Mouse (Mus musculus): ENCODE data around the gene Lrrc4.

Lrrc4 gene

GRCm38 (mm10) chr6:28831011-28831853 lies at the start of gene Lrrc4:
Lrrc4 (minus strand) TSS chr6:28831747.
- DNase-seq (ENCODE audit: low spot score in 2 of 2), result no peak

DNA sequence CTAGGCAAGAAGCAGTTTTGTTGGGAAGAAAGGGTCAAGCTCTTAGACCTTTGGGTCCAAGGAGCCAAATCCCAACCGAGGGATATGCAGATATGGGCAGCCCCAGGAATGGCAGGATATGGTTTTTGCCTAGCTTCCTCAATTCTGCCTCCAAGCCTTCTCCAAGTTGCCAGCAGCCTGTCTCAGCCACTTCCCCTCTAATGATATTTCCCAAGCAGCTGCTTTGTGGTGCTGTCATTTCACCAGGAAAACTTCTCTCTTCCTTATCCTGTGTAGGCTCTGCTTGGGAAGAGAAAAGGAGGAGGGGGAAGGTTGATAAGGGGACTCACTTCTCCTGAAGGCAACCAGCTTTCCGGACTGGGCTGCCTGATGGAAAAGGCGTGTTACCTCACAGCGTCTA lies 49.4 kb upstream of the Lrrc4 start:
- DNase-seq (ENCODE audit: low spot score in 2 of 2), result no peak

DNA sequence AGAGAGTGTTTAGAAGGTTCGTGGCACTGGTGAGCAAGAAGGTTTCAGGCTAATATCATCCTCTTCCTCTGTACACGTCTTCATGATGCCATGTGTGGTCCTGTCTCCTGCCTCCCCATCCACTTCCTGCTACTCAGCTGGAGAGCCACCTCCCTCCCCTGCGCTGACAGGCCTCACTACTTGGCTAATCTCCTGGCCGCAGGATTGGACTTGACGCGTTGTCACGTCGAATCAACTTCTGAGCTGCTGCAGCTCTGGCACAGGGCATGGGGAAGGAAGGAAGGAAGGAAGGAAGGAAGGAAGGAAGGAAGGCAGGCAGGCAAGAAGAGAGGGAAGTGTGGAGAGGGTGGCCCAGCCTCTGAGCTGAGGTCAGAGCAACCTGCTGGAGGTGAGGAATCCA lies 47.8 kb upstream of the Lrrc4 start:
- no peak for DNase-seq (ENCODE audit: low spot score in 2 of 2)

DNA sequence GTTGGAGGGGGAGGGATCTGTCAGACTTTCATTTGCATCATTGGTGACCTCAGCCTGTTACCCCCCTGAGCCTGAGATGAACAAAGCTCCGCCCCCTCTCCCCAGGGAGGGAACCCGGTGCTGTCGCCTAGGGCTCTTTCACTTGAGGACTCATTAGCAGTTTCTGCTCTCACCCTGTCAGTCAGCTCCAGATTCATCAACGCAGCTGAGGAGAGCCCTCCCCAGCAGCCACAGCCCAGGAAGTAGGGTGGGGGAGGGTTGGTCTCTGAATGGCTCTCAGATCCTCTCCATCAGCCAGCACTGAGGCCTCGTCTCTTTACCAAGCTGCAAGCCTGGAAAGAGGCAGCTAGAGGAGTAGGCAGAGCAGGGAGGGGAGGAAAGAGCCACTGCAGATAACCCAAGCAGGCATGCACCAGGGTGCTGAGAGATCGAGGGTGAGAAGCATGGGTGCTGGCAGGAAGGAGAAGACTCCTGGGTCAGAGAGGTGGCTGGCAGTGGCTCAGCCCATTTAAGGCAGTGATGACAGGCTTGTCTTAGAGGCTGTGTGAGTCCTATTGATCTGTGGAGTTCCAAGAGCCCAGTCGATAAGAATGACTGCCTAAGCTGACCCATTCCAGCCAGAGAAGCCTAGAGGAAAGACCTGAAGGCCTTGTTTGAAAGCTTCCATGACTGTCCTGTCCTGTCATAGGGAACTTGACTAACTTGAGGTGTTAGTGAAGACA lies 46.6 kb upstream of the Lrrc4 start:
- DNase-seq (ENCODE audit: low spot score in 2 of 2), result no peak

DNA sequence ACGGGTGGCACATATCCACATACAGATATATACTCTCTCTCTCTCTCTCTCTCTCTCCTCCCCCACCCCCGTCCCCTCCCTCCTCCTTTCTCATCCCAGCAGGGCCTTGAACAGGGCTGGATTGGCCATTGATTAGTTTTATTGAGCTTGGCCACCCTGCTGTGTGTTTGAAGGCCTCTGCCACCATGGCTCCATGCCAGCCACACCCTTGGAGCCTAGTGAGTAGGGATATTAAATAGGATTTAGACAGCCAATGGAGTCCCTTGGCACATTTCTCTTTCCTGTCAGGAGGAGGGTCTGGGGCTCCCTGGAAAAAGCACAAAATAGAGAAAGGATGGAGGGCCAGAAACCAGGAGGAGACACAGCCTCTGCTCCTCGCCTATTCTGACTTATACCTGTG lies 44.9 kb upstream of the Lrrc4 start:
- no peak for DNase-seq (ENCODE audit: low spot score in 2 of 2)

DNA sequence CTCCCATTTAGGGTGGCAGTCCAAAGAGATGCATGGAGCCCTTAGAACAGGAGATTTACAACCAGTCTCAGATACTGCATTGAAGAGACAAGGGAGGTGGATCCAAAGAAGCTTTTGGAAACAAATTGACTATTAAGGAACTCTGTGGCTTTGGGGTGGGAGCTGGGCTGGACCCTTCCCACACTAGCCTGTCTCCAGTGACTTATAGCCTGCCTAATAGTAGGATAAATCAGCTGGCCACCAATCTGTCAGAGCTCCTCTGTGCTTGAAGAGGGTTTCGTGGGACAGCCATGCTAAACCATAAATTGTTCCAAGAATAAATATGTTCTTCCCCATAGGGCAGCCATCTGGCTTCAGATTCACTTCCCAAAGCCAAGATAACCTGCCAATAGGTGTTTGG lies 43.8 kb upstream of the Lrrc4 start:
- no peak for DNase-seq (ENCODE audit: low spot score in 2 of 2)

- DNase-seq (ENCODE audit: low spot score in 2 of 2), result no peak
Measured at GRCm38 (mm10) chr6:28874759-28875158, 43.2 kb upstream of the Lrrc4 start.

- no peak for DNase-seq (ENCODE audit: low spot score in 2 of 2)
Measured at GRCm38 (mm10) chr6:28874053-28874452, 42.5 kb upstream of the Lrrc4 start.

DNA sequence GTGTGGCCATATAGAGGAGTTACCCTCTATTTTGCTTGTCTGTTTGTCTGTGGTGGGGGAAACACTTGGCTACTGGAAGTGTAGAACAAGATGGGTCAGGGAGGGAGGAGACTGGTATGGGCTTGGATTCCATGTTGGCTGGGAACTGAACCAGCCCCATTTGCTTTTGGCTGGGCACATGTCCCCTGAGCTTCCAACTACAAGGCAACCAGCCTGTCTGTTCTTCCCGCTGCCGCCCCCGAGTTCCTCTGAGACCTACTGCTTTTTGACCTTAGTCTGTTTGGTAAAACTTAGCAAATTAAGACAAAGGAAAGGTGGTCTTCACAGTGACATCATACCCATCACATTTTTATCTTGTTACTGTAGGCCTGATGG lies 40.9 kb upstream of the Lrrc4 start:
- no peak for DNase-seq (ENCODE audit: low spot score in 2 of 2)

- DNase-seq (ENCODE audit: low spot score in 2 of 2), result no peak
Measured at GRCm38 (mm10) chr6:28871725-28872420, 40.3 kb upstream of the Lrrc4 start.

DNA sequence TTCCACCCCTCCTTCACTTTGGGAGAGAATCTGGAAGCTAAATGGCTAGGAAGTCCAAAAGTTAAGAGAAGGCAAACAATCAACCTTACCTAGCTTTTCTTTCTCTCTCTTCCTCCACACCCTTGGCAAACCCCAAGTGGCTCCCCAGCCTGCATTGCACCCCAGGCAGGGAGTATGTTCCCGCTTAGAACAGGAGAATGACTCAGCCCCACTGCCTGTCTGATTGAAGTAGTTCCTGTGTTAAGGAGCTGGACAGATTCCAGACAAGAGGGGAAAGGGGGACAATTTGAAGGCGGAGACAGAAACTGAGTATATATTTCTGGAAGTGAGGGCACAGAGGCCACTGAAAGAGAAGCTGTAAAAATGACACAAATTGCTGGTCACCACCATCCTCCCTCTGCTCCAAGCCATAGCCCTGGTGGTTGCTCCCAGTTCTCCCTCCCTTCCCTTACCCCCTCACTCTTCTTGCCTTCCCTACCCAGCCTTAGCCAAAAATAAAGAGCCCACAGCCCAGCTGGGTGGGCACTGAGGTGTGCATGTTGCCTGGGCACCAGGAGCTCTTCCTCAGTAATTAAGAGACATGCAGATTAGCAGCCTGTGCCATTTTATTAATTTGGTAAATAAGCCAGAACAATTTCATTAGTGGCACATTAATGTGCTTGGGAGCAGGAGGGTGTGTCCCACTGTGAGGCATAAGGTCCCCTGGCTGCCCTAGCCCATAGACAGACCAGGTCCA lies 36.1 kb upstream of the Lrrc4 start:
- no peak for DNase-seq (ENCODE audit: low spot score in 2 of 2)

GRCm38 (mm10) chr6:28866206-28866605 lies 34.7 kb upstream of the Lrrc4 start:
- no peak for DNase-seq (ENCODE audit: low spot score in 2 of 2)

DNA sequence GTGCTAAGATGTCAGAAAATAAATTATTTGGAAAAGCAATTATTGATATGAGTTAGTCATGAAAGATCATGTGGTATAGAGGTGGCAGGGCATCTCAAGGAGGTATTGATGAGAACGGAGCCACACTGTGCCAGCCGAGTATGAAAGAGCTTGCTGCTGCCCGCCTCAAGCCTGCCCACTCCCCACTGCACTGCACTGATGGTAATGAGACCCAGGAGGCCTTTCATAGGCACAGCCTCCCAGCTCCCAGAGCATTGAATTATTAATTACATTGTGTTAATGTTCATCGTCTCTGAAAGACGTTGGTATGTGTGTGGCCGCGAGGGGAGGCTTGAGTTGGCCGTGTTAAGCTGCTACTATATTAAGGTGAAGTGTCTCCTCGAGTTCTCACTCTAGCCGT lies 33.6 kb upstream of the Lrrc4 start:
- no peak for DNase-seq (ENCODE audit: low spot score in 2 of 2)

DNA sequence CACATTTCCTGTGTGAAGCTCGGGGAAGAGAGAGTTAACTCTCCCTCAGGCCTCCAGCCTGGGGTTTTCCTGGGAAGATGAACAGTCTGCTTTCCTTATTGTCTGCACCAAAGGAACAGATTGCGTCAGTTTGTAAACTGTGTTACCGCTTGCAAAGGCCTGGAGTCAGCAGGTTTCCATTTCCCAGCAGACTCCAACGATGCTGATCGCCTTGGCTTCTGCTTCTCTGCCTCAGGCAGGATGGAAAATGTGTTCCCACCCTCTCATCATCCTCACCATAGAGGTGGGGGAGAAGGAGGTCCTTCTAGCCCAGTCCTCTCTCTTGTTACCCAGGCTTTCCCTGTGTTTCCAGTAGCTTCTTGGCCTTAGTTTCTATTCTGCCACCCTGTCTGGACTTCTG lies 33.1 kb upstream of the Lrrc4 start:
- DNase-seq (ENCODE audit: low spot score in 2 of 2), result no peak

DNA sequence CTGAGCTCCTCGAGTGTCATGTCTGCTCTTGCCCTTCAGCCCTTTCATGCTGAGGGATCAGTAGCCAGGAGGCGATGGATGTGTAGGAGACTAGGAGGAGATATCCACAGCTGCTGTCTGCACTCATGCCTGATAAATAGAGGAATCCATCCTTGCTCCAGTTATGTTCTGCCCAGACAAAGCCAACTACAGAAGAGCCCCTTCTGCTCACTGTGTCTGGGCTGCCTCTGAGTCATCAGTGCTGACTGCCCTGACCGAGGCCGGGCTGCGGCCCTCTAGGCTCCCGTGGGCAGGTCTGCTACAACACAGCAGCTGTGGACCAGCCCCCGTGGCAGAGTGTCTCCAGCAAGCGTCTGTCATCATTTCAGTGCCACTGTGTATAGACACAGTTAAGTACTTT lies 30.8 kb upstream of the Lrrc4 start:
- DNase-seq (ENCODE audit: low spot score in 2 of 2), result no peak

DNA sequence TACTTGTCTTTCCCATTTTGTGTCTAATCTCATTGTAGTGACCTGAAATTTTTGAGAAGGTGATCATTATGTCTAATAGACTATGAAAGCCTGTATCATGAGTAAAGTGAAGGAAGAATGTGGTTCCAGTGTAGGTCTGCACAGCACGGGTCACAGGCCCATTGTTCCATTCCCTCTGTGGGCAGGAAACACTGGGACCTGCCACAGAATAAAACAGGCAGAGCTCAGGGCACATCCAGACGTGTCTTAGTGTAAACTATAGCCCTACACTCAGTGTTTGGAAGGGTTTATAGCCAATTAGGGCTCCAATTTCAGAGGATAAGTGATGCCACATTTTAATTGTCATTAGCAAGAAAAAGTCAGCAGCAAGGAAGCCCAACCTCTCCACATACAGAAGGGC lies 29.4 kb upstream of the Lrrc4 start:
- DNase-seq (ENCODE audit: low spot score in 2 of 2), result no peak

DNA sequence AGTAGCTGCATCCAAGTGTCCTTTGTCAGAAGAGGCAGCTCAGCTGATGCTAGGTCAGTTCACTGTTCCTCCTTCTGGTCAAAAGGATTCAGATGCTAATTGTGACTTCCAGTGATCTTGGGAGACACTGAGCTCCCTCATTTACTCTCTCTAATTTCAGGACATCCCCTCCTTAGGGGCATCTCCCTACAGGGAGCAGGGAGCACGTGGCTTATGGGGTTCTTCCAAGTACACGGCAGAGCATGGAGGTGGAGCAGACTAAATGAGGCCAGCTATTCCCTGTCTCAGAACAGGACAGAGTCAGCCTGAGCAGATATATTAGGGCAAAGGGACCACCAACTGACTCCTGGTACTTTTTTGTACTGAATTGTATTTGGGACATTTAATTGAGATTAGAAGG lies 28.9 kb upstream of the Lrrc4 start:
- no peak for DNase-seq (ENCODE audit: low spot score in 2 of 2)

DNA sequence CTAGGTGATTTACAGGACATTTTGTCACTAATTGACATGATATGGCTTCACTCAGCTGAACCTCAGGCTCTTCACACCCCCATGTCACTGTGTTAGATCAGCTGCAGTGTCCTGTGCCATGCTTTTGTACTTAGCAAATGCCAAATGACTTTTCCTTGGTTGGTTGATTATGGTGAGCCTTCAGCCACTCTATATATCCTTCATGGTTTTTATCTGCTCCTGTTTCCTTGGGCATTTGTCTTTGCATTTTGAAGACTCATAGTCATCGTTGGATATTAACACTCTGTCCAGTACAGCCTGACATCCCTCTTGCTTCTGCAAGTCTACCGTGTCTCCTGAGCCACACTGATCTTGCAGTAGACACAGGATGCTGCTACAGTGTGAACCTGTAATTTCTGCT lies 27.5 kb upstream of the Lrrc4 start:
- DNase-seq (ENCODE audit: low spot score in 2 of 2), result no peak

DNA sequence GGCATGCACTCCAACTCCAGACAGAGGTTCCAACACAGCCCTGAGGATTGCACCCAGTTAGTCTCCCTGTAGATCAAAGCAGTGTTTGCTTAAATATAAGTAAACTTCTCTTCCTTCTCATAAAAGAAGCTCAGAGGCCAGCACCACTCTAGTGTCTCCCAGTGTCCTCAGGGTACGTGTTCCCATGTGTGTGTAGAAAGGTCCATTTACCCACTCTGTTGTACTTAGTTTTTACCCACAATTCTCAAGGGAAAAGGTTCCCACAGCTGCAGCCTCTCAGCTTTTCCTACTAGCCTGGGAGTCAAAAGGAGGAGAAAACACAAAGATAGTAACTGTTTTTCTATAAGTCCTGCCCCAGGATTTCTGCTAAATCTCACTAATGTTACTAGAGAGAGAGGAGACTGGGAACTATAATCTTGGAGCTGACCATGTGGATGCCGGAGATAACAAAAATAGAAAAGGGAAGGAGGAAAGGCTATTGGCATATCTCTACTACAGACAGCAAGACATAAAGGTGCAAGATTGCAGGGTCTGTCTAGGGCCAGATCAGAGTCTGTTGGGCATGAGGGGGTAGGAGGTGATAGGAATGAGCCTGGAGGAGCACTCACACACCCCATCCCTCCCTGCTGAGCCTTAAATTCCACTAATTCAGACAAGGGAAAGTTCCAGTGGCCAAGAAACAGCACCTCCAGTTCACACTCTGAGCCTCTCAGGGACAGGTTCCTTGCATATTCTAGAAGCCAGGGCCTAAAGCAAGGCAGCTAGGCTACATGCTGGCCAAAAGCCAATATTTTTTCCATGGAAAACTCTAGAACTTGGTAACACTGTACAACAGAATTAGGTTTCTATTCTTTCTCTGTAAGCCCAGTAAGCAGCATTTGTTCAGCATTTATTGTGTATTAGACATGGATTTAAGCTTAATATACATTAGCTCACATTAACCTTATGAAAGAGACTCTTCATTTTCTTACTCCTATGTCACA lies 25.9 kb upstream of the Lrrc4 start:
- no peak for DNase-seq (ENCODE audit: low spot score in 2 of 2)

GRCm38 (mm10) chr6:28856789-28857188 lies 25.2 kb upstream of the Lrrc4 start:
- DNase-seq (ENCODE audit: low spot score in 2 of 2), result no peak

DNA sequence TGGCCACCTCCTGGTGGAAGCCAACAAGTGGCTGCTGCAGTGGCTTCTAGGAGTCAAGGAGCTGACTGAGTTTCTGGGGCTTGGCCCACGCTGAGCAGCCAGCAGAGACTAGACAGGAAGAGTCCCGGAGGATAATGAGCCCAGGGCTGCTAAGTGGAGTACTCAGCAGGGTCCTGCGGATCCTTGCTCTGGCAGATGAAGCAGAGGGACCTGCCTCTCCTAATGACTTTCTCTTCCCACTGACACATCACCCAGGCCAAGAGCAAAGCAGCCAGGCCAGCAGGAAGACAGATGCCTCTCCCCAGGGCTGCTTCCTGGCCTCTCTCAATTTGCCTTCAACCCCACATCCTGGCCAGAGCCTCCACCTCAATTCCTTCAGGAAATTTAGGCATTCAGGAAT lies 23.9 kb upstream of the Lrrc4 start:
- no peak for DNase-seq (ENCODE audit: low spot score in 2 of 2)

Data from frontal cortex, postnatal 25 days (tissue).